Mouse (Mus musculus) urinary bladder, postnatal 14 days (tissue): ENCODE data around the gene Olfr91.
"Not testable (repeated sequence)": the region's sequence is repeated elsewhere in the genome, so short reads cannot be mapped to it uniquely, and the experiment has no call there.

ENCODE experiments used
- DNase-seq: peaks from one replicate; pipeline ENCODE4 v3.0.0; 2021; ENCODE audit warnings: low spot score

Olfr91 gene

DNA sequence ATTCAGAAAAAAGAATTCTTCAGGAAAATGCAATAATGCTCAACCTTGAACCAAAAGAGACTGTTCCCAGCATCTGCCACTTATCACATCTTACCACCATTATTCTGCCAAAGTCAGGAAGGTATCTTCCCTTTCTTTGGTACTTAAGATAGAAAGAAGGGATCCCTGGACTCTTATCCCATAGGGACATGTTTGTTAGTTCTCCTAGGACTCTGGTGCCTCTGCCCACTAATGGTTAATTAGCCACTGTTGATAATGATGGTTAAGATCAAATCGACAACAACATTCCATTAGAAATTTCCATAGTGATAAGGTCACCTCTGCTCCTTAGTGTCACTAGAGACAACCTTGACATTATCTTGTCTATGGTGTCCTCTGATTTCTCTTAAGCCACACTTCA lies at the start of gene Olfr91:
Gene Olfr91 (minus strand): TSS at position 101 of the 400 bp plus-strand sequence.
- no peak for DNase-seq

DNA sequence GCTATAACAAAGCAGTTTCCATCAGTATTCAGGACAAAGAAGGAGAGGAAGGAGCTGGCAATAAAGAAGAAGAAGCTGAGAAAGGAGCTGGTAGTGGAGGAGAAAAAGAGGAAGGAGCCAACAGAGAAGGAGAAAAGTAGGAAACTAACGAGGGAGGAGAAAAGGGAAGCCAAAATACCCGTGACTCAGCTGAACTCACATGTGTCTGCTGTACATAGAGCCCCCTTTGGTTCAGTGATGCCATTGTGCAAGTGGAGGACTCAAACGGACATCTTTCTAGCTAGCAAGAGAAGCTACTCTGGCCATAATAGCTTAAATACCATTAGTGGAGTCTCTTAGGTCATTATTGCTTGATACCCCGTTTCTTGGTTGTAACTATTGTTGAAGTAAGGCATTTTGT lies 33.3 kb upstream of the Olfr91 start:
- DNase-seq, result not testable (repeated sequence)

DNA sequence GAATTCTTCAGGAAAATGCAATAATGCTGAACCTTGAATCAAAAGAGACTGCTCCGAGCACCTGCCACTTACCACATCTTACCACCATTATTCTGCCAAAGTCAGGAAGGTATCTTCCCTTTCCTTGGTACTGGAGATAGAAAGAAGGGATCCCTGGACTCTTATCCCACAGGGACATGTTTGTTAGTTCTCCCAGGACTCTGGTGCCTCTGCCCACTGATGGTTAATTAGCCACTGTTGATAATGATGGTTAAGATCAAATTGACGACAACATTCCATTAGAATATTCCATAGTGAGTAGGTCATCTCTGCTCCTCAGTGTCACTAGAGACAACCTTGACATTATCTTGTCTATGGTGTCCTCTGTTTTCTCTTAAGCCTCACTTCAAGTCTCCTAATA lies 21.9 kb upstream of the Olfr91 start, which contains the start of gene Olfr92:
Gene Olfr92 (minus strand): TSS at position 101 of the 400 bp plus-strand sequence.
- no peak for DNase-seq

DNA sequence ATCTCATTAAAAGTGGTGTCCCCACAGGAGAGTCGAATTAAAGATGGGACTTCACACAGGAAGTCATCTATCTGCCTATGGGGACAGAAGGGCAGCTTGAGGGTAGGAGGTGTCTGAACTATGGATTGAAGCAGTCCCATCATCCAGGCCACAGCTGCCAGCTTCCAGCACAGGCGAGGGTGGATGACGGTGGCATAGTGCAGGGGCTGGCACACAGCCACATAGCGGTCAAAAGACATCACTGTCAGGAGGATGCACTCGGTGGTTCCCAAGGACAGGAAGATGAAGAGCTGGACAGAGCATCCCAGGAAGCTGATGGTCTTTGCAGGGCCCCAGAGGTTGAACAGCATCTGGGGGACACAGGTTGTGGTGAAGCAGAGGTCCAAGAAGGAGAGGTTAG lies 4.8 kb downstream of the Olfr91 start:
- no peak for DNase-seq

DNA sequence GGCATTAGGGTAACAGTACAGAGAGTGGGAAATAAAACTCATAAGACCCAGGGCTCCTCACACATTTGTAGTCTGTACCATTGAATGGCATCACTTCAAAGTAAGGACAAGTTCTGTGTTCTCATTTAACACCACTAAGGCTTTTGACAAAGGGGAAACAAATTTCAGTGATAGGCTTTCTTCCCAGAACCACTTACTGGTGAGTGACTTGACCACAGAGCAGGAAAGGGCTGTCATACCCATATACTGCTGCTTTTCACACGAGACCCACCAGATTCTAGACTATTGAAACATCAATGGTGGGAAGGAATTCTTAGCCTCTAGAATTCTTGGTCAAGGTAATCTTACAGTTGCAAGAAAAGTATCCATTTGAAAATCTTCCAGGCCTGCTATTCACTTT lies 5.9 kb downstream of the Olfr91 start:
- no peak for DNase-seq

DNA sequence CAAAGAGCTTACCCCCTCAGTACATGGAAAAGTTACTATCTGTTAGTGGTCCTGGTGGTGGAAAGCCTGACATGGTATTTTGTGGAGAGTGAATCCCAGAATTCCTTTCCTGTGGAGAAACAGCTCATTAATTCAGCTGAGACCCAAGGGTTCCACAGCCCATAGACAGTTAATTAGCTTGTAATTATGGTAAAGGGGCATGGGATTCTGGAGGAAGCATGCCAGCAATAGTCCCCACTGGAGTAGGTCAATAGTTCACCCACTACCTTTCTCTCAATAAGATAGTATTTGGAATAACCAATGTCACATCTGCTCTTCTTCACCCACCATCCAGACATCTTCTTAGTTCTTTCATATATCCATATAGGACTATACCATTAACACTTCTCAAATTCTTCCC lies 9.7 kb downstream of the Olfr91 start, which contains the start of gene Olfr90:
Gene Olfr90 (minus strand): TSS at position 101 of the 400 bp plus-strand sequence.
- no peak for DNase-seq

DNA sequence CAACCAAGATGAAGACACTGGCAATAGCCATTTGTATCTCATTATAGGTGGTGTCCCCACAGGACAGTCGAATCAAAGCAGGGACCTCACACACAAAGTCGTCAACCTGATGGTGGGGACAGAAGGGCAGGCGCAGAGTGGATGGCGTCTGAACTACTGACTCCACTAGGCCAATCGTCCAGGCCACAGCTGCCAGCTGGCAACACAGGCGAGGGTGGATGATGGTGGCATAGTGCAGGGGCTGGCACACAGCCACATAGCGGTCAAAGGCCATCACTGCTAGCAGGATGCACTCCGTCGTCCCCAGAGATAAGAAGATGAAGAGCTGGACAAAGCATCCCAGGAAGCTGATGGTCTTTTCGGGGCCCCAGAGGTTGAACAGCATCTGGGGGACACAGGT lies 12.5 kb downstream of the Olfr91 start:
- DNase-seq, result no peak

DNA sequence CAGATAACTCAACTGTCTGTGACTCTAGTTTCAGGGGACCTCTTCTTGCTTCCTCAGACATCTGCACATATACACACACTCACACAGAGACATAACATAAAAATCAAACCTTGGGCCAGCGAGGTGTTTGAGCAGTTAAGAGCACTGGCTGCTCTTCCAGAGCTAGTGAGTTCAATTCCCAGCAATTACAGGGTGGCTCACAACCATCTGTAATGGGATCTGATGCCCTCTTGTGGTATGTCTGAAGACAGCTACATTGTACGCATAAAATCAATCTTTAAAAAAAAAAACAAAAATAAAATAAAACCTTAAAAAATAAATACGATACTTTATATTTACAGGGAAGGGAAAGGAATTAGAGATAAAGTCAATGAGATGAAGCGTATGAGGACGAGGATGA lies 13.4 kb downstream of the Olfr91 start:
- DNase-seq, result no peak

DNA sequence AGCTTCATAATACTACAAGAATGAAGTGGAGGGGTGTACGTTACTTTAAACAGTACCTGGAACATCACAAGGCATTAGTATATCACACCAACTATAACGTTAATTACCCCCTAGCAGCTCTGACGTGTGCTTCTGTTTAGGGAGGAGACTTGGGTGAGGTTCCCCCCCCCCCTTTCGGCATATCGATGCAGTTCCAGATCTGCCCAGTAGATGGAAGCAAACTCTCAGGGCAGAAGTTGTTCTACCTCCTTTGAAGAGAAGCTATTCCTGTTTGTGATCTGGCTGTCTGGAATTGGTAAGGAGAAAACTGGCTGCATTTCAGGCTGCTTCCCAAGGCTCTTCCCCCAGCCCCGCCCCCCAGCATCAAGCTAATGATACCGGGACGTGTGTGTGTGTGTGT lies 14.8 kb downstream of the Olfr91 start:
- DNase-seq, result peak; percentile 59

DNA sequence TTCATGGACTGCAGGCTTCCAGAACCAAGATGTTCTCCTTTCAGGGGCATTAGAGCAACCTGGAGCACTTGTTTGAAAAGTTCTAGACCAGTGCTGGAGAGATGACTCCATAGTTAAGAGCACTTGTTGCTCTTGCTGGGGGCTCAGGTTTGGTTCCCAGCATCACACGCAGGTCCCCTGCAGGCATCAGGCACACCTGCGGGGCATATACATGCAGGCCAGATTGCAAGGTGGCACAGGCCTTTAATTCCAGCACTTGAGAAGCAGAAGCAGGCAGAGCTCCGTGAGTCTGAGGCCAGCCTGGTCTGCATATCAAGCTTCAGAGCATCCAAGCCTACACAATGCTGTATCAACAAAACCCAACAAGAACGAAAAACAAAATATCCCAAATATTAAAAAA lies 16.4 kb downstream of the Olfr91 start:
- no peak for DNase-seq

DNA sequence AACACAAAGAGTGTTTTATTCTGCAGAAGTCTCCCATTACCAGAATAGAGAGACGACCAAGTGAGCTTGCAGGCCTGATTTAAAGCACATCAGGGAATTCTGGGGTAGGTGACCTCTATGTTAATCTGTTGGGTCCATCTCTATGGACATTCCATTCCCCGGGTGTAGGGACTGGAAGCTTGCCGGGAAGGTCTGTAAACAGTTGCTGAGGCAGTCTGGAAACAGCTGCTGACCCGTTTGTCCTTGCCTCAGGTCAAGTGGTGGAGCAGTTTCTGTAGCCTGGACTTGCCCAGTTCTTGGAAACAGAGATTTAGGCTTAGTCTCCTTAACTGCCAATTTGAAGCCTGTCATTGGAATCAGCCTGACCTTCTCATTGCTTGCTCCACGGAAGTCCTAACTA lies 18.0 kb downstream of the Olfr91 start:
- peak; percentile 20 for DNase-seq

DNA sequence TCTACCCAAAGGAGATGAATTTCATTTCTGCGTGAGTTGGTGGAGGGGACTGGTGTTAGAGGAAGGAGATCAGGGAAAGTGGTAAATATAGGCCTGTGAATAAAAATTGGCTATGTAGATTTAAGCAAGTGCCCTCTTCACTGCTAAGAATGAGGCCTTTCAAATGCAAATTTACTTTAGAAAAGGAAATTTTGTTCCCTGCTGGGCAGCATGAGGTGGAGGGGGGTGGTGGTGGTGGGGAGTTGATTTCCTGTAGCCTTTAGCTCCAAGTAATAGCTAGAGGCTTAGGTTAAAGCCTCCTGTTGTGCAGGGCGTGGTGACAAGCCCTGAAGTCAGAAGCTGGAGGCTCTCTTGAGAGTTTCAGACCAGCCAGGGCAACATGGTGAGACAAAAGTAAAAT lies 19.1 kb downstream of the Olfr91 start:
- no peak for DNase-seq

DNA sequence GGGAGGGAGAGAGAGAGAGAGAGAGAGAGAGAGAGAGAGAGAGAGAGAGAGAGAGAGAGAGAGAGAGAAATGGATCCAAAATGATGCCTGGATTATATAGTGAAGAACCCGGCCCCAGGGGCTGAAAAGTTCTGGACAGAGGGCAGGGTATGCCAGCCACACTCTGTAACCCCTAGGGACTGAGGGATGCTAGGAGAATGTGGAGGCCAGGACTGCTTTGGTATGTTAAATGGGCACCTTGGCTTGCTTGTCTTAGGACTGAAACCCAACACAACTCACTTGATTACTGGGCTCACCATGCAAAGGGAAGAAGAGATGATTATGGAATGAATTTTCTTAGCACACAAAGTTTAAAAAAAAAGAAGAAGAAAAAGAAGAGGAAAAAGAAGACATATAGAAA lies 19.9 kb downstream of the Olfr91 start:
- DNase-seq, result no peak

DNA sequence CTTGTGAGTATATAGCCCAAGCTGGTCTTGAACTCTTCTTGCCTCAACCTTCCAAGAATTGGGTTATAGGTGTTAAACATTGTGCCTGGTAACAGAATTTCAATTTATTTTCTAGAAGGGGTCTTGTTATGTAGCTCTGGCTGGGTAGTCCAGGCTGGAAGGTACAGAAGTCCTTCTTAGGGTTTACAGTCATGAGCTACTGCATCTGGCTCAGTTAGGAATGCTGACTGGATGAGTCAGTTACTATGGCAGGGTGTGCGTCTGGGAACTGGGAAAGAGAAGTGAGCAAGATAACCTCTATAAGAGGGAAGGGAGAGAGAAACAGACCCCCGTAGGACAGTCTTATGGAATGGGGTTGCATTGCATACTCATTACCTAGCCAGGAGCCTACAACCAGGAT lies 22.3 kb downstream of the Olfr91 start:
- no peak for DNase-seq

DNA sequence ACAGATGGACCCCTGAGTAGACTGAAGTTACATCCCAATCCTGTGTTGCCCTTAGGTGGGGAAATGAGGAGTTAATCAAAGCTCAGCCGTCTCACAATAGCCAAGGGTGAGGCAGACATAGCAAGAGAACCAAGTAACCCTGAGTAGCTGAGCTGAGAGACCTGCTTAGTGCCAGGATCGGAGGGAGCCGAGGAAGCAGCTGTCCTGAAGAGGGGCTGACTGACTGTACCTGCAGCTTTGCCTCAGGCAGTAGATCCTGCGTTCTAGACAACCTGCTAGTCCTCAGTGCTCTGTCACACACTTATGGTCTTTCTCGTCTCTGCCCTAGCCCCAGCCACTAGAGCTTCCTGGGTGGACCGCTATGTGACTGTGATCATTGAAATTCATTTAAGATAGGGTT lies 22.9 kb downstream of the Olfr91 start:
- DNase-seq, result no peak

DNA sequence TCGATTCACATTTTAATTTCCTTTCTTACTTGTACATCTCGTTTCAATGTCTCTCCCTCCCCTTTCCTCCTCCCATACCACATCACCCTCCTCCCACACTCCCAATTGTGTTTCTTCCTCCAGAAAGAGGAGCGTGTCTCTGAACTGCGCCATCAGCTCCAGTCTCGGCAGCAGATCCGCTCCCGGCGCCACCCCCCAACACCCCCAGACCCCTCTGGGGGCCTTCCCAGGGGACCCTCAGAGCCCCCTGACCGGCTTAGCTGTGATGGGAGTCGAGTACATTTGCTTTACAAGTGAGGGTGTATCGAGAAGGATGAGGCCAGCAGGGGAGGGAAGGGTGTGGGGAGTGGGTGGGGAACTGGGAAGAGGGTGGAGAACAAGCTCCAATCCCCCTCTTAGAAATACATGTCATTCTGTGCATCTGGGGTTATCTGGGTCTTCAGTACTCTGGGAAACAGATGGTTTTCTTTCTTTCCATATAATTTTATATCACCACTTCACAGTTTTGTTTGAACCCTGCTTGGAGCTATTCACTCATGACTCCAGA lies 25.3 kb downstream of the Olfr91 start:
- no peak for DNase-seq

DNA sequence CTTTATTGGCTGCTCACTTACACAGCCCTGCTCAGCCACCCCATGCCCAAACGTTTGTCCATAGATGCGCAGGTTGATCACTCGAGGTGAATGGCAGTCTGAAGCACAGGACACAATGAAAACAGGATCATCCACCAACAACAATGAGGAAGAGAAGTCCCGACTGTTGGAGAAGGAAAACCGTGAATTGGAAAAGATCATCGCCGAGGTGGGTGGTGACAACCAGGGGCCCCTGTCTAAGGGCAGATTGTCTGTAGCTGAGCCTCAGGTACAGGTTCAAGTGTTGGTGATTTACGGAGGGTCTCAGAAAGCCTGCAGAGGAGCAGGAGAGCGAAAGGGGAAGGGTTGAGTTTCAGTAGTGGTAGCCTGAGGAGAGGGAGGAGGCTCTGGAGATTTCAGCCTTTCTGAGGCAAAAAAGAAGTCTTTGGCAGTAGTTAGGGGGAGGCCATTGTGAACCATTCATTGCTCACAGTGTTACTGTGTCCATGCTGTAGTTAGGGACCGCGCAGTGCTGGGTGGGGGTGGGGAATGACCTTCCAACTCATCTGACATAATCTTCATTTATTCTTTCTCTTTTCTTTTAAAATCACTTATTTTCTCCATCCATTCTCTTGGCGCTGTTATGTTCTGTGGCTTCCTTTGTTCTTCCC lies 25.9 kb downstream of the Olfr91 start:
- no peak for DNase-seq

DNA sequence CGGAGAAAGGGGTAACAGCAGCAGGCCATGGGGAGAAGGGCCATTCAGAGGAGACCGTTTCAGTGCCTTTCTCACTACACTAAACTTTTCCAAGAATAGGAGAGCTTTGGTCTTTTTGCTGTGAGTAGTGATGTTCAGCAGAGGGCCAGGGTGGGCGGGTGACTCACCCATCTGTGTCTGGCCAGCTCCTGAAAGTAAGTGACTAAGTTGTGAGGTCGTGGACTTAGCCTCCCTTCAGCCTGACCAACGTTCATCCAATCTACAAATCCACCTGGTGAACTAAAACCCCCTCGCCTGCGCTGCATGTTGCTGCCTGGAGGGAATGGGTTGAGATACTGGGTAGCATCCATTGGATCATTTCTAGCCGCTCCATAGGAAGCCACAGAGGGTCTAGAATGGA lies 28.0 kb downstream of the Olfr91 start:
- DNase-seq, result no peak

DNA sequence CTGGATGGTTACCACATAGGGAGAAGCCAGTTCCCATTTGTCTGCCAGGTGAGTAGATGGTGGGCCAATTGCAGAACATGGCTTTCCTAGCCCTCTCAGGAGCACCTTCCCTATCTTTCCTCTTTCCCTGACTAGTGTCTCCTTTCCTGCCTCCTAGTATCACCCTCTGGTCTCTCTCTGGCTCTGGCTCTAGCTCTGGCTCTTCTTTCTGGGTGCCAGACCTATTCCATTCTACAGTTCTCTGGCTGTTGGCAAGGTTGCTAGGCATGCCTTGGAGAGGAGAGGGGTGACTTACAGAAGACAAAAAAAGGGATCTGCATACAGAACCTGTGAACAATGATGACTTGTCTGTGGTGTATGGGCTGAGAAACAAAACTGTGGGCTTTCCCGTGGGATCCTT lies 30.2 kb downstream of the Olfr91 start:
- no peak for DNase-seq

DNA sequence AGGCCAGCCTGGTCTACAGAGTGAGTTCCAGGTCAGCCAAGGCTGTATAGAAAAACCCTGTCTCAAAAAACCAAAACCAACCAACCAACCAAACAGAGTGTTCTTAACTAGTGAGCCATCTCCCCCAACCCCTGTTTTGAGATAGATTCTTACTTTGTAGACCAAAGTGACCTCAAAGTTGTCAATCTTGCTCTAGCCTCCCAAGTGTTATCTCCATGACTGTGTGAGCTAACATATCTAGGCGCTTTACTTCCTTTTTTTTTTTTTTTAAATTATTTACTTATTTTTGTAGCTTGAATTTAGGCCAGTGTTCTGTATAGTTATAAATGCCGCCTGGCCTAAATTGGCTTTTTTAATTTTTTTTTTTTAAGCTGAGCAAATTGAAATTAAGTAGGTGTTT lies 32.1 kb downstream of the Olfr91 start:
- DNase-seq, result no peak

DNA sequence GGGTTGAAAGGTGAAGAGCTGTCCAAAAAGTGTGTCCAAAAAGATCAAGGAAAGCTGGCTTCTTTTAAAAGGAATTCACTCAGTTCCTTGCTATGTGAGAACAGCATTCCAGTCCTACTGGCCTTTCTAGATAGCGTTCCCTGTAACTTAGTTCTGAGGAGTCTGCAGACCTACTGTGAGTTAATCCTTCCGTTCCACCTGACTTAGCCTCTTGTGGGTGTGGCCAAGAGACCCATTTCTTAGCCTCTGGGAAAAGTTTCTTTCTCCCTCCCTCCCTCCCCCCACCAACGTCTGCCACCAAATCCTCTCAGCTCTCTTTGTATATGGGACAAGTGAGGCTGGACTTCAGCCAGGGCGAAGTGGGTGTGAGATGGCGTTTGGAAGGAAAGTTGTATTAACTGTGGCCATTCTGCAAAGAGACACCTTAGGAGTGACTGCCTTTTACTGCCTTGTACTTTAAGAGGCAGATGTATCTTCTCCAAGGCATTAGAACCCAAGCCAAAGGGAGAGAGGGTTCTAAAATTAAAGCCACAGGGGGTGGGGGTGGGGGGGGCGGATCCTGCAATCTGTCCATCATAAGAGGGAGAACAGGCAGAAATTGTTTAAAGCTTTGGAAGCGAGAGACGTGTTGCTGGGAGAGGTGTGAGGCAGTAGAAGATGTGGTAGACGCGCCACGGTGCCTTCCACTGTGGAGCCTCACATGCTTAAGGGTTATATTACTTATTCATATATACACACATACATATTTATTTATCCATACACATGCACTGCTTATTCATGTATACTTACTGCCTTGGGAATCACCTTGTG lies 34.2 kb downstream of the Olfr91 start:
- DNase-seq, result no peak

DNA sequence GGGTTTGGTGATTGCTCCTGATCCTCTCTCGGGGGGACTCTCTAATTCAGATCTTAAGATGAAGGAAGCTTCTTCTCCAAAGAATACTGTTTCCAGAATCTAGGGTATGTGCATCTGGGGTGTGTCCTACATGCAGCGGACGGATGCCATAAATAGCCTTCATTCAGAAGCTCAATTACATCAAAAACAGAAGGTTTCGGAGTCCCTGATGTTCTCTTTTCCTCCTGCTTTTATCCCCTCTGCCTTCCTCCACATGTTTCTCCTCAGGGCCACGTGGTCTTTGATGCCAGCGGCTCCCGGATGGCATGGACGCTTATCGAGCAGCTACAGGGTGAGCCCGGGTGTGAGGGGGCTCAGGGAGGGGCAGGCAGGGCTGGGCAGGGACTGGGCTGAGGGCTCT lies 35.0 kb downstream of the Olfr91 start:
- no peak for DNase-seq

DNA sequence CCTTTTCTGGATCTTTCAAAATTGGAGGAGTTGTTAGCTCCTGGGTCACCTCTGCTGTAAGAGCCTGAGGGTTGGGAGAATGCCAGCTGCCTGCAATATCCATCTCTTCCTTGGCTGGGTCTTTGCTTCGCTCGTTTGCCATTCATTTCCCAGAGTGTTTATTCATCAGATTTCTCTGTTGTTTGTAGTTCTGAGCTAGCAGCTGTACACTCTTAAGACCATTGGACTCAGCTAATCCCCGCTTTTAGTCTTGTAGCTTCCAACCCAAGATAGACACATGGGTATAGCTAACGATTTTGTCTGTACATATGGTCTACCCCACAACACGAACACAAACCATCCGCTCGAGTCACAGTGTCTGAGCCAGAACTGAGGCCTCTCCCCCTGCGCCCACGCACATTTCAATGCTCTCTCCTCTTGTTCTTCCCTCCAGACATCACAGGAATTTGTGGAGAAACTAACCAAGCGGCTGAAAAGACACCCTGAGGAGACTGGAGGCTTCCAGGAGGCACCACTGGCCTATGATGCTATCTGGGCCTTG lies 35.9 kb downstream of the Olfr91 start:
- DNase-seq, result no peak
